Mouse (Mus musculus): ENCODE results near the gene Fam163a. TPM values are rescaled to one million over a fixed set of nuclear protein-coding genes. Genes with fewer than 3 reads are reported as not detected.
"Not testable (repeated sequence)": the region's sequence is repeated elsewhere in the genome, so short reads cannot be mapped to it uniquely, and the experiment has no call there.

Fam163a gene
- total RNA-seq (2022) = 10 to 100 TPM in 2 of 4 experiments, 1 to 10 TPM in 2; 9.3 to 15.2 (median 11.5) TPM

DNA sequence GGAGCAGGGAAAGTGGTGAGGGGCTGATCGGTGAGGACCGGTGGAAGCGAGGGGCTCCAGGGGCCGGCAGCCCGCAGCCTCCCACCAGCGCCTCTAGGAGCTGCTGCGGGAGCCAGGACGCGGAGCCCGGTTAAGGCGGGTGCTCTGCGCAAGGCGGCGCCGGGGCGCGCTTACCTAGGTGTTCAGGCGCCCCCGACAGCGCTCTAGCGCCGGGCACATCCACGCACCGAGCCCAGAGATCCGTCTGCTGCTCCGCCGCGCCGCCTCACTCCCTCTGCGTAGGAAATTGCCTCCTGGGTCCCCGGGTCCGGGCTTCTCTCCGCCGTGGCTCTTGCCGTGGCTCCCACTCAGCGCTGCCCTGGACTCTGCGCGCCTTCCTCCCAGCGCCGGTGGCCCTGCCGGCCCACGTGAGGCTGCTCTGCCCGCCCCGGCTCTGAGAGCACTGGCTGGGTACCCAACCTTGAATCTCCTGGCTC lies at the start of gene Fam163a:
Fam163a (minus strand) TSS at position 371 of the 476 bp plus-strand sequence.
- no peak for DNase-seq (ENCODE audit: low spot score in 2 of 2)

DNA sequence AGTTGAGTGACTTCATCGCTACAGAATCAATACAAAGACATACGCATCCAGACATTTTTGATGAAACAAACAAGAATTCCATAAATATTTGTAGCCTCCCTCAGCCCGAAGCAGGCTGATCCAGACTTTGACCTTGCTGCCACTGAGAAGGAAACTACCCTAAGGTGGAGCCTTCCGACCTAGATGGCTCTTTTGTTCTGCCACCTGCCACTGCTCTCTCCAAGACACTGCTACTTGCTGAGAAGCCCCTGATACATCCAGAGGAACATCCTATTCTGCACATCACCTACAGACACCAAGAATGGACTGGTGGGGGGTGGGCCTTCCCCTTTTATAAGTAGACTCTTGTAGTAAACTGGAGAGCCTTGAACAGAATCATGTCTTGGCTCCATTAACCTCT lies 46.3 kb upstream of the Fam163a start:
- not testable (repeated sequence) for DNase-seq (ENCODE audit: low spot score in 2 of 2)

DNA sequence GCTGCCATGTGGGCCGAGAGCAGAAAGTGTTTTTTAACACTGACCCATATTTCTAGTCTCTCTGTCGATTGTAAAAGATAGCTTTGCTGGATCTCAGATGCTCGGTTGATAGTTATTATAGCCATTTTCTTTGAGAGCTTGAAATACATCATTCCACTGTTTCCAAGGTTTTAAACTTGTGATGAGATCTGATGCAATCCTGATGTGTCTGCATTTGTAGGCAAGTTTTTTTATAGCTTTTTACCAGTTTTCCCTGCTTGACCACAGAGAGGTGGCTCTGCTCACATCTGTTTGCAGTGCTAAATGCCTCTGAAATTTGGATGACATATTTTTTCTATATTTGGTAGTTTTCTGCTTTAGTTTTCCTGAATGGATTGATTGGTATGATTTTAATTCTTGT lies 43.1 kb upstream of the Fam163a start:
- no peak for DNase-seq (ENCODE audit: low spot score in 2 of 2)

DNA sequence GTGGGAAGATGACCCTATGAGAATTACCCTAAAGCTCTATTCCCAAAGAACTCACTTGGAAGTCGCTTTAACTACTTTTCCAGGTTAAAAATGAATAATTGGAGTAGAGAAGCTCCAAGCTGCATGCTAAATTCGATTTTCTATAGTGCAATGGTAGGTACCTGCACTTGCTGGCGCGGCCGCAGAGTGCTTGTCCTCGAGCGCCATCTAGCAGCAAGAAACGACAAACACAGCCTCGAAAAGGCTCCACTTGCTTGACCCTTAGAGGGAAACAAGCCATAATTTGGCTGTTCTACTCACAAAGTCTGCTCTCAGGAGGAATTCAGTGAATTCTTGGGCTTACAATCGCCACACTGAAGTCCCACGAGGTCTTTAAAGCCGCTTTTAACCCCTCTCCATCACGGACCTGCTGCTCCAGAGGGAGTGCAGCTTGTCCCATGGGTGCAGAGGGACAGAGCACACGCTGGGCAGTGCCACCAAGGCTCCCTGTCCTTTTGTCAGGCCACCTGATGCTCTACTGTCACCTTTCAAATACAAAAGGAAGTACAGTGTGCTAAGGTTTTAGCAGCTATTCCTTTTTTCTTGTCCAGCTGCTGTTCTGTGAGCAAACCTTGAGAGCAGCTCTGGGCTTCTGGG lies 37.0 kb upstream of the Fam163a start:
- DNase-seq (ENCODE audit: low spot score in 2 of 2) = peak in 1 of 2 experiments; percentile 38

DNA sequence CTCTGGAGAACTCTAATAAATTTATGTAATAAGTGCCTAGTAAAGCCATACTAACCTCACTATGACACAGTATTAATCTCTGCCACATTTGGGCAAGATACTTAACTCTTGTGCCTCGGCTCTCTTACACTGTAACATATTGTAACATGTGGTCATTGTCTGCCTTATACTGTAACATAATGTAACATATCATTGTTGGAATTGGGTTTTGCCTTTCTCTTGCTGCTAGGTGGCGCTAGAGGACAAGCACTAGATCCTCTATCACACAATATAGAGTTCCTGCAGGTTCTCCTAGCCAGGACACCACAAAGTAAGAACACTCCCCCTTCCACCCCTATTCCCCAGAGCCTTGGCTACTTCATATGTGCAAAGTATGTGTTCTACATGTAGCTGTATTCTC lies 36.2 kb upstream of the Fam163a start:
- peak in 1 of 2 experiments; percentile 18 for DNase-seq (ENCODE audit: low spot score in 2 of 2)

DNA sequence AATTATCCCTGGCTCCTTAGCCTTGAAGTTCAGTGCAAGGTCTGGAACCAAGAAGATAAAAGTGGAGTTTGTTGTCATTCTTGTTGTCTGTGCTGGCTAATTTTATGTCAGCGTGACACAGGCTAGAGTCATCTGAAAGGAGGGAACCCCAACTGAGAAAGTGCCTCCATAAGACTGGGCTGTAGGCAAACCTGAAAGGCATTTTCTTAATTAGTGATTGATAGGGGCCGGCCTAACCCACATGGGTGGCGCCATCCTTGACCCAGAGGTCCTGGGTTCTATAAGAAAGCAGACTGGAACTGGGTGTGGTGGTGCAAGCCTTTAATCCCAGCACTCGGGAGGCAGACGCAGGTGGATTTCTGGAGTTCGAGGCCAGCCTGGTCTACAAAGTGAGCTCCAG lies 26.3 kb upstream of the Fam163a start:
- DNase-seq (ENCODE audit: low spot score in 2 of 2) = no peak

DNA sequence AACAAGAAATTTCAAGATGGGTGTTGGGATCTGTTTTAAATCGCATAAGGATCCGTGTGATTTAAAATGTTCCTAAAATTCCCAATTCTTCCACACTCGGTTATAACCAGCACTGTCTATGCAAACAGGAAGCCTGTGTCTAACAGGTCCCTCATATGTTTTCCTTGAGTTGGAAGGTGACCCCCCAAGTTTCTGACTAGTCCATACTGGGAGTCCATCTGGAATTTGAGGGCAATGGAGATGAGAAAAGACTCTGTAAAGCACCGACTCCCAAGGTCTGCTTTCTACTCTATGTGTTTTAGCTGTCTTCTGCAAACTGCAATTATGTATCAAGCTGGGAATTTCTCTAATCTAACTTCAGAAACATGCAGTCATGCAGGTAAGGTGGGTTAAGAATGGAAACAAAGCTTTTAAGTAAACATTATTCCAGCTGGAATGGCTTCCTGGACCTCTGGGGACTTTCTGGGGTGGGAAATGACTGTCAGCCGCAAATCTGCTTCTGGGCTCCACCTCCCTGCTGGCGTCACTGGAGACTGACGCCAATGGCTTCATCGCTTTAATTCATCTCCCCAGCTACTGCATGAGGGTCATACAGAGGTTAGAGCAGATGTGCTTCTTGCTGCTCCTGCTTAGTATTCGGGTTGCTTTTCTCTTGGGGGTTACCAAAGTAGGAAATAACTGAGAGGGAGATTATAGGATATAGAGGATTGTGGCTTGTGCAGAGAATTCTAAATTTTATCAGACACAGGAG lies 25.7 kb upstream of the Fam163a start:
- DNase-seq (ENCODE audit: low spot score in 2 of 2) = no peak

DNA sequence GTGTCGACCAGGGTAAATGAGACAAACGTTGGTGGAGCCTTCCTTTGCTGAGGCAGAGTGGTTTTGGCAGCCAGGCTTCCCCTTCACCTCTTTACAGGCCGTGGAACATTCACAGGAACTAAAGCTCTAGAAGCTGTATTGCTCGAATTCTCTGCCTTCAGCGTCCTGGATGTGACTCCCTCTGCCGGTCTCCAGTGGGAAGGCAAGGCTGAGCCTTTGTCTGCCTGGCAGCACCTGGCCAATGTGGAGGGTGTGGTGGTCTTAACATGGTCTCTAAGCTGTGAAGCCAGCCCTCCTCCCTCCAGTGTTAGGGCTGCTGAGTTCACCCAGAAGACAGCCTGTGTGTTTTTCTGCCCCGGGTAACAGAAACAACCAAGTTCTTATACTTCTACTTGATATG lies 24.6 kb upstream of the Fam163a start:
- peak in 1 of 2 experiments; percentile 58 for DNase-seq (ENCODE audit: low spot score in 2 of 2)

DNA sequence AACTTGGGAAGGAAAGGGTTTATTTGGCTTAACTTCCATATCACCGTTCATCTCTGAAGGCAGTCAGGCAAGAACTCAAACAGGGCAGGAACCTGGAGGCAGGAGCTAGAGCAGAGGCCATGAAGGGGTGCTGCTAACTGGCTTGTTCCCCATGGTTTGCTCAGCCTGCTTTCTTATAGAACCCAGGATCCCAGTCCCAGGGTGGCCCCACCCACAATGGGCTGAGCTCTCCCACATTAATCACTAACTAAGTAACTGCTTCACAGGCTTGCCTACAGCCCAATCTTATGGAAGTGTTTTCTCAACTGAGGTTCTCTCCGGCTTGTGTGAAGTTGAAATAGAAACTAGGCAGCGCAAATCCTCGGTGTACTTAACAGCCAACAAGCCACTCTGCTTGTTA lies 23.9 kb upstream of the Fam163a start:
- DNase-seq (ENCODE audit: low spot score in 2 of 2) = no peak

DNA sequence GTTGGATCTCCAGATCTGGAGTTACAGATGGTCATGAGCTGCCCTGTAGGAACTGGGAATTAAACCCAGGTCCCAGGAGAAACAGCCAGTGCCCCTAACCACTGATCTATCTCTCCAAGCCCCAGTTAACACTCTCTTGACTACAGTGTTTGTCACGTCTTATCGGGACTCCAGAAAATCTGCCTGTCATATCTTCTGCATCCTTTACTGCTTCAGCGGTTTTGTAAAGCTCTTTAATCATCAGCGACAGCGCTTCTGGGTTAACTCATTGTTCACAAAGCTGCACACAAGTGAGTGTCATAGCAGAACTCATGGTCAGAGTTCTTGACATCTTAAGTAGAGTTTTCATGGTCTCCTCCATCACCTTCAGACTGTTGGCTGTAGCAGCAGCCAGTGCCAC lies 22.1 kb upstream of the Fam163a start:
- no peak for DNase-seq (ENCODE audit: low spot score in 2 of 2)

DNA sequence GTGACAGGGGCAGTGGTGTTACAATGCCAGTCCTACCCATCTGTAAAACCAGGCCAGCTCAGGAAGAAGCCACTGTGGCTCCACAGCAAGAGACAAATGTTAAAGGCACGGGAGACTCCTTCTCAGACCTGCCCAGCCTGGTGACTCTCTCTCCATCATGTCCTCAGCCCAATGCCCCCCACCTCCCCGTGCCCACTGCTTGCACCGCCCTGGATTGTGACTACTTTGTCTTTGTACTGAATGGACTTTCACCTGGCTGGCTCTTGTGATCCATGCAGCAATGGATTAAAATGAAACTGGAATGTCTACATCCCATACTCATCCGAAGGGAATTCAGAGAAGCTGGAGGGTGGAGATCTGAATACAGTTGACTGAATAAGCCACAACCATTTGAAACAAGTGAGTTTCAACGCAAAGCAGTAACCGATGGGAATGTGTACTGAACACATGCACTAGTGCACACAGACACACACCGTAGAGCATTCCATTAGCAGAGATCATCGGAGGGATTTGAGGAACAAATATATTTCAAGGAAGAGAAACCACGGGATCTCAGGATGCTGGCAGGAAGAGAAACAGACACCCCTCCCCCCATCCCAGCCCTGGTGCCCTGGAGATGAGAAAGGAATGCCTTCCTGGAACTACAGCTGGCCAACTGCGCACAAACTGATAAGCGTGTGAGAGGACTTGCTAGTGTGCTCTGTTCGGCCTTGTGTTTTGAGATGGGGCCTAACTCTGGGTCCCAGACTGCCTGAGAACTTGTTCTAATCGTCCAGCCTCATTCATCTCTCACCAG lies 17.6 kb upstream of the Fam163a start:
- DNase-seq (ENCODE audit: low spot score in 2 of 2) = no peak

DNA sequence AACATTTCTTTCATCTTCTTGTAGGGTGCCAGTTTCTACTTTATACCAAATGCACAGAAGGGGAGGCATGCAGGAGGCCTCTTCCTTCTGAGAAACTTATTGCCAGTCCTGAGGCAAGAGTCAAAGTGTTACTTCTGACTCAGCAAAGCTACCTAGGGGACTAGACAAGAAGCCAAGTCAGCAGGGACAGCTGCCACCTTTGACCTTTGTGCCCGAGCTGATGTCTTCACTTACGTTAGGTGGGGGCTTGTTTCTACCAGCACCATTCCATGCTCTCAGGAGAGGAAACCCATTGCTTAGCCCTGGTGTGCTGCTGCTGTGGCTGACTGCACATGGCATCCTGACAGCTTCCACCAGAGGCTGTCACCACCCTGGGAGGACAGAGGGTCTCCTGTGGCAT lies 16.5 kb upstream of the Fam163a start:
- no peak for DNase-seq (ENCODE audit: low spot score in 2 of 2)

DNA sequence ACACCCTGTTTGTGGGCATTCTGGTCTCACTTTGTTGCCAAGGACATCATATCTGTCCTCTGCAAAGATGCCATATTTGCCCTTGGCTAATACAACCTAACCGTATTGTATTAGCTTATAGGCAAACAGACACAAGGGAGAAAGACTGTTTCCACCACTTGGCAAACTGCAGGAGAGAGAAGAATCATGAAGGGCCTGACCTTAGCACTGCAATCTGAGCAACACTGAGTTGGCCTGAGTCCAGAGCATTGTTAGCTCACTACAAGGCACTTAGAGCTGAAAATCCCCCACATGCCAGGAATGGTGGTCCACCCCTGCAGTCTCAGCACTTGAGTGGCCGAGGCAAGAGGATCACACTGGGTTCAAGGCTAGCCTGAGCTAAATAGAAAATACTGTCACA lies 13.7 kb upstream of the Fam163a start:
- DNase-seq (ENCODE audit: low spot score in 2 of 2) = no peak

DNA sequence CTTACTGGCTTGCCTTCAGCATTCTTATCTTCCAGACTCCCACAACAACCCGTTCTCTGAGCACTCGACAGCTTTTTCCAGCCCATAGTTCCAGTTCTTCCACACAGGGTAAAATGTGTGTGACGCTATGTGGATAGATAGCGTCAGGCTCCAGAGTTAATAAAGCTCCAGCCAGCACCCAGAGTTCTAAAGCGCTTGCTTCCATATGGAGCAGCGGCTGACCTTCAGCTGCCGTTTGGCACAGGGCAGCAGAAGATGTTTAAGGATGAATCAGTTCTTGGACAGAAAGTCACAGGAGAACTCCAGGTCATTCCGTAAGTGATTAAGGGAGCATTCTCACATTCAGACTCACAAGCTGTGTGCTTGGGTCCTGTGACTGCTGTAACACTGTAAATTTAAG lies 13.1 kb upstream of the Fam163a start:
- no peak for DNase-seq (ENCODE audit: low spot score in 2 of 2)

DNA sequence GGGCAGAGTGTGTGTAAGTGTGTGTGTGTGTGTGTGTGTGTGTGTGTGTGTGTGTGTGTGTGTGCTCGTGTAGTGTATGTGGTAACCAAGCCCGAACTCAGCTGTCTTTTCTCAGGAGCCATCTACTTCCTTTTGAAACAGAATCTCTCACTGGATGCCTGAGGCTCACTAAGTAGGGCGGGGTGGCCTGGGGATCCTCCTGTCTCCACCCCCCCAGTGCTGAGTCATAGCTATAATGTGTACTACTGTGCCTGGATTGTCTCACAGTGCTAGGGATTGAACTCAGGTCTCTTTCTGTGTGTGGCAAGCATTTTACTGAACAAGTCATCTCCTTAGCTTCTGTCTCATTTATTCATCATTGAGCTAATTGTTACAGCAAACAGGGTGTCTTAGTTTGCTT lies 12.6 kb upstream of the Fam163a start:
- DNase-seq (ENCODE audit: low spot score in 2 of 2) = no peak

DNA sequence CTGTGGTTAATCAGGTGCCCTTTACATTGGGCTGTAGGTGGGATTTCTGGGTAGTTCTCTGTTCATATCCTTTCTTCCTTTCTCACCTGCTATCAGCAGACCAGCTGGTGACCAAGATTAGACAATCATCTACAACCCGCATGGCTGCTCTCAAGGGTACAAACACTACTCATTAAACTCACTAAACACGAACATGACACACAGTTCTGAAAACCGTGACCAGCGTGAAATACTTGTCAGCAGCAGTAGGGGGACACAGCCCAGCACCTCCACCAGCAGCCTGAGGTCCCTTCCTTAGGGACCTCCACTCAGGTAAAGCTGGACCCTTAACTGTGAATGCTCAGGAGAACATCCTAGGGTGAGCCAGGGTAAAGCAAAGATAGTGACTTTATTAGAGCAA lies 11.4 kb upstream of the Fam163a start:
- DNase-seq (ENCODE audit: low spot score in 2 of 2) = no peak

DNA sequence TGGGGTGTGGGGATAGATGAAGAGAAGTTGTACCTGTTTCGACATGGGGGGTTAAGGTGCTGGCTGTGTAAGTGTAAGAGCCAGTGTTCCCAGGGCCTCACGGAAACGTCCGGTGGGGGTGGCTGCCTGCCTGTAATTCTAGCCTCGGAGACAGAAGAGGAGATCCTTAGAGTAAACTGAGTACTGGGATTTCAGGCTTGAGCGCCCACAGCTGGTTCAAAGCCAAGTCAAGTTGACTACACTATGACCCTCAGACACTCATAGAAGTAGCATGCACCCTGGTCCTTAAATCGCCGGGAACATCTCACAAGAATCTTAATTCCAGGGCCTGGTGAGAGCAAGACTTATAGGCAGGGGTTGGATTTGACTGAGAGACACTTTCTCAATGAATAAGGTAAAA lies 9.8 kb upstream of the Fam163a start:
- no peak for DNase-seq (ENCODE audit: low spot score in 2 of 2)

DNA sequence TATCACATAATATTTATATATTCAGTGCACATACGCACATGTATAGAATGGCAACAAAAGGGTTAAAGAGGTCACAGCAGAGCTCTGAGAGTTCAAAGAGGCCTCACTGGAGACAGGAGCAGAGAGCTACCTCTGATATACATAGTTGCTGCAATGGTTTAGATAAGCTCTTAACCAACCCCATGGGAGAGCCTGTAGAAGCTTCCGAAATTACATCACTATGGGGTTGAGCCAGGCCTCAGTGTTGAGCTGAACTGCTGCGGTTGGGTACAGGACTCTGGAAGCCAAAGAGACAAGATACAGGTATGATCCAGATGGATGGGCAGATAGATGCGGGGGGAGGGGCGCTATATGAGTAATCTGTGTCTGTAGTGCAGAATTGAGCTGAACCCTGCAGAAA lies 8.1 kb upstream of the Fam163a start:
- DNase-seq (ENCODE audit: low spot score in 2 of 2) = no peak

DNA sequence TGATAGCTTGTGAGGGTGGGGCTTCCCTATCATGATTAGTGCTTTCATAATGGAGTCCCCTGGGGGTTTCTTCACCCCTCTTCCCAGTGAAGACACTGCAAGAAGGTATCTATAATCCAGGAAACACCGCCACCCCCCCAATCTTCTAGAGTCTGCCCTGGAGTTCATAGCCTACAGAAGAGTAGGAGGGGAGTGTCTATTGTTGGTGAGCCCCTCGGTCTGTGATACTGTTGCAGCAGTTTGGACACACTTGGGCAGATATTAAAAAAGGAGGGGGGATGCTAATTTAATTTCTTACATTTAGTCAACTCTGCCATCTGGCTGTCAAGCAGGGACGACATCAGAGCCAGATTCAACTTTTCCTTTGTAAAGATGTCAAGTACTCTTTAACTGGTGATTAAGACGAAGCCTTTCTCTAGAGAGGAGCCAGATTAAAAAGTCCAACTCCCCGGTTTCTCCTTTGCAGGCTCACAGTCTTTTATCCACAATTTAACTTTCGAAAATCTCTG lies 7.0 kb upstream of the Fam163a start:
- no peak for DNase-seq (ENCODE audit: low spot score in 2 of 2)

DNA sequence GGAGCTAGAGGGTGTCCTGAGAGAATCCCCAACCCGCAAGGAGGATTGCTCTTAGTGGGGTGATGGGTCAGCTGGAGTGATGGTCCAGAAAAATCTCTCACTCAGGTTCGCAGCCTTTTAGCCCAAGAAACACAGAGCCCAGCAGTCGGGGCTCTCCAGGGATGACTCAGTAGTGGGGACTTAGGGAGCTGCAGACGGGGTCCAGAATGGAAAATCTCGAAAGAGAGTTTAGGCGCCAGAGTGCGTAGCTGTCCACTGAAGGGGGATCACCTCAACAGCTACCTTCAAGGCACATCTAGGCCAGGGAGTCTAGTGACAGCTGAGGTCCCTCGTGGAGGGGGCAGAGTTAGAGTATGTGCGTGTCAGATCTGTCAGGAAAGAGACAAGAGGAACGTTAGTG lies 338 bp upstream of the Fam163a start:
- DNase-seq (ENCODE audit: low spot score in 2 of 2) = no peak

DNA sequence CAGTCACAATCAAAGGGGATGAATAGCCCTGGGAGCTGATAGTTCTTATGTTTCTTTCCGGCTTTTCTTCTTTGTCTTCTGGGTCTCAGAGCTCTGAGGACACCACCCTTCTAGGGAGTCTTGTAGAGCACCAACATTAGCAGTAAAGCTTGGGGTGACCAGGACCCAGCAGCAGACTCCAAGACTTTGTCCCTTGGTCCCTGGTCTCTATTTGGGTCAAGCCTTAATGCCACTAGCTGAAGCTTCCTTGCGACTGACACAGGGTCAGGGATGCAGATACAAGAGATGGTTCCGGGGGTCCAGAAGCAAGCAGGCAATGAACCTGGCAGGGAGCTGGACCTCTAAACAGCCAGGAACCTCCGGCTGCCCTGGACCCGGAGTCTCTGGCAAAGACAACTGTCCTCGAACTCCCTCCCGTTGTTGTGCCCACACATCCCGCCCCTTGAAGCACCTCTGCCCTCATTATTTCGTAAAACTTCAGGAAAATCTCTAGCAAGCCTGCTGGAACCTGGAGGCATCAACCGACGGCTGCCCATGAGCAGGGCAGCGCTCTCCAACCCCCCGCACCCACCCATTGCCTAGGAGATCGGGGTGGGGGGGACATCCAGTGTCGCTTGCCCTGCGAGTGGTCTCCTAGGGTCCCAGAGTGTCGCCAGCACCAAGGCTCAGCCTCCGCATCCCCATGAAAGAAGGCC lies 718 bp downstream of the Fam163a start:
- no peak for DNase-seq (ENCODE audit: low spot score in 2 of 2)
